Mouse (Mus musculus) brown adipose tissue, adult 24 weeks (tissue): ENCODE measurements around the gene Siglece. TPM values are rescaled to one million over a fixed set of nuclear protein-coding genes. Genes with fewer than 3 reads are reported as not detected.

ENCODE experiments used
- H3K27ac ChIP-seq: fragments of 200-500 bp; replicated peaks from 2 replicates; pipeline ENCODE4 v1.5.1; 2012; ENCODE audit warnings: low read depth, mild to moderate bottlenecking, low read length
- H3K4me1 ChIP-seq: fragments of 200-500 bp; 2 replicates; pipeline ENCODE4 v1.6.1; 2012; ENCODE audit warnings: low read length, mixed read lengths; ENCODE audit not compliant: control insufficient read depth, insufficient read depth, insufficient read length
- H3K4me3 ChIP-seq: fragments of 200-500 bp; 2 replicates; pipeline ENCODE4 v1.5.1; 2012; ENCODE audit warnings: low read depth, mild to moderate bottlenecking, low read length, moderate library complexity; ENCODE audit not compliant: insufficient read depth
- polyA plus RNA-seq: library from polyadenylated mRNA; stranded (reverse); fragments of >200 nt; gene quantifications from 2 replicates; pipeline ENCODE4 v1.2.4, GENCODE M21; 2012; ENCODE audit not compliant: missing spikeins, insufficient read depth, insufficient read length

The Siglece gene
- polyA plus RNA-seq, 1 experiment: 1.3 TPM

DNA sequence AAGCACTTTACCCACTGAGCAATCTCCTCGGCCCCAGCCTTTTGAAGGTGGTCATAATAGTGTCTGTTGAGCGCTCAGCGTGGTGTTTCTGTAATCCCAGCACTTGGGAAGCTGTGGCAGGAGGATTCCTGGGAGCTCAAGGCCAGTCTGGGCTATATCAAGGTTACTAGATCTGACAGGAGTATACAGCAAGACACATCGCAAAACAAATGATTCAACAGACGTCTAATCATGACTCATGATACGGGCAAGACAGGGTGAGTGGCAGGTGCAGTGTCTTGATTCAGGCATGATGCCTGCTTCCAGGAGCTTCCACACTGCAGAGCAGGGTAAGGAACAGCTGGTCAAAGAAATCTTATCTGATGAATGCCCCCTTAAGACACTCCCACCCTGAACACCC, 7.3 kb downstream of the Siglece start:
- H3K4me3 ChIP-seq: no peak overlapping the region
- no peaks in the 10 kb centered on the region for H3K4me1 ChIP-seq
- no peak overlapping the region for H3K27ac ChIP-seq

DNA sequence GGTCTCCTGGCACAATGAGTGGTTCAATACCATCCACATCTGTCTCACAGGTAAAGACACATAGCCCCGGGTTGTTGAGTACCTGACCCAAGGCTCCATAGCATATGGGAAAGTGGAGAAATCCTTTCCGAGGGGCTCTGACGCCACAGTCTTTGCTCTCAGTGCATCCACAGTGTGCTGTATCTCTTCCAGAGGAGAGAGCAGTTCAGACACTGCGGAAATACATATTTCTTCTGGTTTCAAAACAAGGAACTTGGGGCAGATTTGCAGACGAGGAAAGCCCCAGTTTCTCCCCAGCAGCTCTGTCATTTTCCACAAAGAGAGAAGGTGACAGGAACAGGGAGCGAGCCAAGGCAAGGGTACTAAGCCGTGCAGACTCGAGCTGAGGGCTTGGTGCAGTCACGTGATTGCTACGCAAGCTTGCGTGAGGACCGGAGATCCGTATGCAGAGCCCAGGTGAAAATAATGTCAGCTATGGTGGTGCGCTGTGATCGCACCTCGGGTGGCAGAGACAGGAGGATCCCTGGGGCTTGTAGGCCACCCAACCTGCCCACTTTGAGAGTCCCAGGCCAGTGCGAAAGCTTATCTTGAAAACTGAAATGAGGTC, 16.8 kb downstream of the Siglece start:
- H3K4me3 ChIP-seq: no peak overlapping the region
- H3K4me1 ChIP-seq: no peaks in the 10 kb centered on the region
- no peak overlapping the region; the same call in 1 of the 2 replicates for H3K27ac ChIP-seq

DNA sequence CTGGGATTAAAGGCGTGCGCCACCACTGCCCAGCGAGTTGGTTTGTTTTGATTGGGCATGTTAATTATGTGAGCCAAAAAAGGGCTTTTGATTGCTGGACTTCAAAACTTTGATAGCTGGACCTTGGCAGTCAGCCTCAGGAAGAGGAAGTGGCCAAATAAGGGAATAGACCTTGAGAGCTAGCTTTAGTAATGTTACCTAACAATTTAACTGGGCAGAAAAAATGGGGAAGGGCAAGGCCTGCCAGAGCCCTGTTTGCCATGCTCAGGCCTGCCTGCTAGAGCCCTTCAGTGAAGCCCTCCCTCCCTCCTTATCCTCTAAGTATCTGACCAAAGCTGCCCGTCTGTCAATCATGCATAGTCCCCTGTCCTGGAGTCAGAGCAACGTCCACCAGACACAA, 17.4 kb downstream of the Siglece start:
- H3K4me1 ChIP-seq: no peaks in the 10 kb centered on the region
- no peak overlapping the region for H3K4me3 ChIP-seq
- no peak overlapping the region; the same call in 1 of the 2 replicates for H3K27ac ChIP-seq

DNA sequence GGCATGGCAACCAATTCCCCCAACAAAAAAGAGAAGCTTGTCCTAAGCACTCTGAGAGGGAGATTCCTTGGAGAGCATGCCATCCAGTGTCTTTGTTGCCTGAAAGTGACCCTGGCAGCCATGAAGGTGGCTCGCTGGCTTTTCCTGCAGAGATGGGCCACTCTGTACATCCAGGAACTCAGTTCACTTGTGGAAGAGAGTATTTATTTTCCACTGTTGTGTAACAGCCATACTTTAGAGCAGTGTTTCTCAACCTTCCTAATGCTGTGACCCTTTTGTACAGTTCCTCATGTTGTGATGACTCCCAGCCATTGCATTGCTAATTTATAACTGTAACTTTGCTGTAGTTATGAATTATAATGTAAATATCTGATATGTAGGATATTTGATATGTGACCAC, 22.8 kb downstream of the Siglece start:
- Histone ChIP-seq H3K4me3 (no peak overlapping the region), H3K27ac (no peak overlapping the region), H3K4me1 (no peaks in the 10 kb centered on the region)

DNA sequence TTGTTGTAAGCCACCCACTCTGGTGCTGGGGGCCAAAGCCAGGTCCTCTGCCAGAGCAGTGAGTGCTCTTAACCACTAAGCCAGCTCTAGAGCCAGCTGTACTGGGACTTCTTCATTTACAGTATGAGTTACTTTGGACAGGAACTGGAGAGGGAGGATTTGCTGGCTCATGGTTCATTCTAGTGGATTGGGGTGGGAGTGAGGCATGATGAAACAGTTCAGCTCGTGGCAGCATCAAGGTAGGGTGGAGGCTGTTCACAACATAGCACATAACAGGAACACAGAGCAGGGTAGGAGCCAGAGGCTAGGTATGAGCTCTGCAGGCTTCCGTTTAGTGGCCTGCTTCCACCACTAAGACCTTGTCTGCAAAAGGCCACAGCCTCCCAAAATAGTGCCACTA, 23.8 kb downstream of the Siglece start:
- Histone ChIP-seq H3K27ac (no peak overlapping the region), H3K4me3 (no peak overlapping the region), H3K4me1 (no peaks in the 10 kb centered on the region)

DNA sequence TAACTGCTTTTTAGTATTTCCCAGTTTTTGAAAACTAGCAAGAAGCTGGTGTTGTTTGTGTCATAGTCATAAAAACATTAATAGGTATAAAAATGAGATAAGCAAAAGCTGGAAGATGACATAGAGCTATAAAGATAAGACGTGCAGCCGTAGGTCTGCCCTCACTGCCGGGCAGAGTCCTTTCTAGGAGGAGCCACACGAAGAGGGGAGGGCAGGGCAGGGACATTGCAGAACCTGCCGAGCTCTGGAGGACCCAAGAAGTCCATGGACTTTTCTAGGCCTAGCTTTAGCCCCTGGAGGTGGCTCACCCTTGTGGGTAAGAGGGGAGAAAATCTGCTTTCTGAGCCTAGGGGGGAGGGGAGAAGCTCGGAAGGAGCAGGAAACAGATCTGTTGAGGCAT, 25.5 kb downstream of the Siglece start, which contains the start of gene Ceacam18:
Gene Ceacam18 (plus strand): TSS at position 208 of the 400 bp plus-strand sequence.
- no peaks in the 10 kb centered on the region for H3K4me1 ChIP-seq
- no peak within 1 kb of the TSS for H3K4me3 ChIP-seq
- no peak within 1 kb of the TSS for H3K27ac ChIP-seq

DNA sequence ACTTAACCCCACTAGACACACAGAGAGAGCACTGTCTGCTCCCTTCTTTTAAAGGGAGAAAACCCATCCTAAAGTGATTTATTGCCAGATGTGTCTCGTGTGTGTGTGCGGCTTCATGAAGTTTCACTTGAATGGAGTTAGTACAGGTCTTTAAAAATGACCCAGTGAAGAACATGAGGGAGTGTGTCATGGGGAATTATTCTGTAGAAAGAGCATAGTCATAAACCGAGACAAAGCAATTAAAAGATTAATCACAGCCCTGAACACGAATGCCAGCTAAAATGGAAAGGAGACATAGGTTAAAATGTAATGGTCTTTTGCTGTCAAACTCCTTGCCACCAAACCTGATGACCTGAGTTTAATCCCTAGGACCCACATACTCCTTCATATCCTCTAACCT, 26.0 kb downstream of the Siglece start:
- no peak overlapping the region for H3K4me3 ChIP-seq
- H3K4me1 ChIP-seq: no peaks in the 10 kb centered on the region
- H3K27ac ChIP-seq: no peak overlapping the region

DNA sequence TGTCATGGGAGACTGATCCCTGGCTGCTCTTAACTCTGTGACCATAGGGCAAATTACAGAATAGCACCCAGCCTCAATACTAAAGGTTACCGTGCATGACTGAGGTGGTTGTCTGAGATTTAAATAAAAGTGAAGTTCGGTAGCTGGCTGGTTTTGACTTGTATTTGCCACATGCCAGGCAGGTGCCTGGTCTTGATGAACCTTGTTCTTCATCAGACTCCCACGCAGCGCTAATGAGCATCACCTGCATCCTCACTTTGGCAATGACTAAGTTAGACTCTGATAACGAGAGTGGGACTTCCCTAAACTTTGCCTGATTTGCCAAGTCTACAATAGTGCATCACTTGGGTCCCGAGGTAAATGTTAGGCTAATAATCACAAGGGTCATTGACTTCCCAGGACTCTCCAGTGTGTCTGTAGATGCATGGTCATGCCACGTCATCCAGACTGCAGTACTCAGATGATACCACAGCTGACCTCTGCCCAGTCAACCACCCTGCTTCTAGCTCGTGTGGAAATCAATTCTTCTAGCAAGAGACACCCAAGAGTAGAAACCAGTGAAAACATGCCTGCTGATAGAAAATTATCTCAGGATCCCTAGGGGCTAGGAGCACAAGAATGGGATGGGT, 34.1 kb downstream of the Siglece start:
- Histone ChIP-seq H3K27ac (no peak overlapping the region), H3K4me3 (no peak overlapping the region), H3K4me1 (no peaks in the 10 kb centered on the region)

DNA sequence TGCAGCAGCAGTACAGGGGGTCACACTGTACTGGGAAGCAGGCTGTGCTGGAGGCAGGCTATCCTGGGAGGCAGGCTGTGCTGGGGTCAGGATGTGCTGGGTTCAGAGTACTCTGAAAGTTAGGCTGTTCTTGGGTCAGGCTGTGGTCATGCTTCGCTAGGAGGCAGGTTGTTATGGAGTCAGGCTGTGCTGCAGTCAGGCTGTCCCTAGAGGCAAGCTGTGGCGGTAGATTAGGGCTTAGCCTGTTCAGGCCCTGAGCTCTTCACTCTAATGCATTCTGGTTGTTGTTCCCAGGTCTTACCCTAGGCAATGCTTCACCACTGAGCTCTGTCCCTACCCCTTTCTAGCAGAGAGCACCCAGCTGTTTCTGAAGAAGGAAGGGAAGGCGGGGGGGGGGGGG, 34.9 kb downstream of the Siglece start:
- Histone ChIP-seq H3K4me1 (no peaks in the 10 kb centered on the region), H3K4me3 (no peak overlapping the region), H3K27ac (no peak overlapping the region)

DNA sequence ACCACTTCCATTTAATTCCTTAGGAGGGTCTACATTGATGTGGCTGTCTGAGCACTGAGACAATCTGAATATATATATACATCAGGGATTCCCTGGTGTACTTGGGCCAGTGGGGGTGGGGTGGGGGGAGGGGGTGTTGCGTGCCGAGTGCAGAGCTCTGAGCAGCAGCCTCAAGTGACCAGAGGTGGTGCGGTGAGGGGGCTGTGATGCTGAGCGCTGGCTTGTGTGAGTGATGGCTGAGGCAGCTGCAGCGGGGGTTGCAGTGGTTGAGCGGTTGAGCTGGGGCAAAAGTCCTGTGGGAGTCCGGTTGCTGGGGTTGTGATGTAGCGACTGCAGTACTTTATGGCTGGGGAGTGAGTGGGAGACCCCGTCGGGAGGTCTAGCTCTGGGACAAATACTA, 36.1 kb downstream of the Siglece start:
- Histone ChIP-seq H3K4me3 (no peak overlapping the region), H3K4me1 (no peaks in the 10 kb centered on the region), H3K27ac (no peak overlapping the region)

DNA sequence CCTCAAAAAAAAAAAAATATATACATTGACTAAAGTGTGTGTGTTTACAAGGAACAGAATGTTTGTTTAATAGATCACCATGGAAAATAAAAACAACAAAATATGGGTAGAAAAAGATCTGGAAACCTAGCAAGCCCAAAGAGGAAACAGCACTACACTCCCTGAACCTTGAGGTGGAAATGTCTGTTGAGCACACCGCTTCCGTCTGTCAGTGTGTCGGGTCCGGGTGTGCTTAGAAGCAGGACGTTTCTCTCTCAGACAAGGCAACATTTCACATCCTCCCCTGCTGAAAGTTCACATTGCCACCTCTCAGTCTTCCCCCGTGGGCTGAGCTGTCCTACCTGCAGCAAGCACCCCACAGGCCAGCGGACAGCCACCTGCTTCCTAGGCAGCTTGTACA, 37.0 kb downstream of the Siglece start:
- H3K4me1 ChIP-seq: no peaks in the 10 kb centered on the region
- no peak overlapping the region for H3K4me3 ChIP-seq
- H3K27ac ChIP-seq: no peak overlapping the region

DNA sequence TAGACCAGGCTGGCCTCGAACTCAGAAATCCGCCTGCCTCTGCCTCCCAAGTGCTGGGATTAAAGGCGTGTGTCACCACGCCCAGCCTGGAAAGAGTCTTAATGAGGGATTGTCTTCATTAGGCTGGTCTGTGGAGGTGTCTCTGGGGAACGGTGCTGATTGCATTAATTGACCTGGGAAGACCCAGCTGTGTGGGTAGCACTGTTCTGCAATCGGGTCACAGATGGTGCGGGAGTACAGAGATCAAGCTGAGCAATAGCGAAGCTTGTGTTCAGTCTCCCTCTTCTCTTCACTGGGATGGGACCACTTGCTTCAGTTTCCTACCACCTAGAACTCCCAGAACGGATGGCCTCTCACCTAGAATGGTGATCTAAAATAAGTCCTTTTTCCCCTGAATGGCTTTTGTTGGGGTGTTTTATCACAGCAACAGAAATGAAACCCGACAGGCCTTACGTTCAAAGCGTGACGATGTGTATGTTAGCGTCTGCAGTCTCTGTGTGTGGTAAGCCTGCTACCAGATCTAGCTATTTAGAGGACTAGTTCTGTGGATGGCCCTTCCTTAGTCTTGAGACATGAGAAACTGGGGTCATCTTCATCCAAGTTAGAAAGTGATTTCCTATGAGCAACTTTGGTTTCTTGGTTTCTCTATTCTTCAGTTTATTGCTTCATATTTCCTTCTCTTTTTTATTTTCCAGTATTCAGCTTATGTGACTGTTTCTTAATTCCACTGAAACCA, 46.0 kb downstream of the Siglece start:
- Histone ChIP-seq H3K27ac (no peak overlapping the region), H3K4me1 (no peaks in the 10 kb centered on the region), H3K4me3 (no peak overlapping the region)

DNA sequence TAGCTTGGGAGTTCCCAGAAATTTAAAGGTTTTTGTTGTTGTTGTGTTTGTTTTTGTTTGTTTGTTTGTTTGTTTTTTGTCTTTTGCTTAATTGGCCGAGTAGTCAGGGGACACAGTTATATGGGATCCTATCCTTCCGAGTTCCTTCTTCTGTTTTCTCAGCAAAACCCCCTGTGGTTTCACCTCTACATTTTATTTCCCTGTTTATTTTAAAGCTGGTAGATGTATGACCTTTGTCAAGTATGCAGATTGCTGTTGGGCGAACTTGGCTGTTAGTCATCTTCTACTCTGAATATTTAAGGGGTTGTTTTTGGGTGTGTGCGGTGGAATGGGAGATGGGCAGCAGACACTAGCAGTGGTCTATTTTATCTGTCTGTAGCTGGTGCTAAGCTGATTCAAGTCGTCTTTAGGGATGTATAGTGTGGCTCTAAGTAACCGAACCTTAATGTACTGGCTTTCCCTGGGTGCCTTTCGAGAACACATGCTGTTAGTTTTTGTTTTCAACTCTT, 51.6 kb downstream of the Siglece start:
- Histone ChIP-seq H3K4me3 (no peak overlapping the region), H3K27ac (no peak overlapping the region), H3K4me1 (no peaks in the 10 kb centered on the region)

DNA sequence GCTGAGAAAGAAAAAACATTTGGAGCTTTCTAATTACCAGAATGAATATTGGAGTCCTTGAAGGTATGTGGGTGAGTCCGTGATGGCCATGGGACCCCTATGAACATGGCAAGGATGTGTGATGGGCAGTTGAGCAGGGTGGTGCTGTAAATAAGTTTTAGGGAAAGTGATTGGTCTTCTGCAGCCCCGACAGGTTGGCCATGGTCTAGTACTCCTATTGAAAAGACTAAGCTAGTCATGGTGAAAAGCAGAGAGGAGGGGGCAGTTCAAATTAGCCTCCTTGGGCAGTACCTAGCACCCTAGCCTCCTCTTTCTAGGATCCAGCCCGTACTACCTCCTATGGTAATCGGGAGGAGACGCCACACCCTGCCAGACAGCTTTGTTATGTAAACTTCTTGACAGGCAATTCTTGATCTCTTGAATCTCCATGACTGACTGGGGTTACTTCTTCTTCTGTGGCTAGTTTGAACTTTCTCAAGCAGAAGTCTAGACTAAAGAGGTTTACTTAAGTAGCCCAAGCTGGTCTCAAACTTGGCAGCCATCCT, 52.1 kb downstream of the Siglece start:
- no peaks in the 10 kb centered on the region for H3K4me1 ChIP-seq
- H3K27ac ChIP-seq: no peak overlapping the region
- H3K4me3 ChIP-seq: no peak overlapping the region

DNA sequence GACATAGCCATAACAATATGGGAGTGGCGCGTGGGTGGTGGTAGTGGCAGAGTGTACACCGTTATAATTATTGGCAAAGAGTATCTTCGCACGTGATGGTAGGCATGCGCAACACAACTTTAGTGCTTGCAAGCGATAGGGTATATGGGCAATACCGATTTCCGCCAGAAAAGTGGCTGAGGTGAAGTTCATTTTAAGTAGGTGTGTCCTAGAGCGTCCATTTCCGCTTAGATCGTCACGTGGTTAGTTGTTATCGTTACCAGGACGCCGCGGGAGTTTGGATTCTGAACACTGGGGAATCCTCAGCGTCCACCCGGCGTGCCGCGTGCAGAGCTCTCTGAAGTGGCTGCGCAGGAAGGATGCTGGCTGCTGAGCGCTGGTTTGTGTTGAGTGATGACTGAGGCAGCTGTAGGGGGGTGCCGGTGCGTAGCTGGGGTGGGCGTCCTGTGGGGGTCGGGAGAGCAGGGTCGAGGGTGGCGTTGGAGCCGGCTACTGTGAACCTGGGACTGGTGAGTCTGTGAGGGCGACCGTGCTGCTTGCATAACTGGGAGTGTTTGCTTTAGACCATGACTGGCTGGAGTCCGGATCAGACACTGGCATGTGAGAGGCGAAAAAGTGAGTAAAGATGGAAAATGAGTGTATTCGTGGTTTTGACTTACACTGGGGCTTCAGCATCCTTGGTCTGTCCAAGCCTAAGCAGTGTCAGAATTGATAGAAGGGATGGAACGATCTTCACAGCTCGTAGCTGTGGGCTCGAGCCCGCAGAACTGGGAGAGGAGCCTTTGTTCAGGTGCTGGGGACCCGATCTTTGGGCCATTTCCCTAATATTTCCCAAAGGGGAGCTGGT, 52.8 kb downstream of the Siglece start, which contains the start of gene Zfp819:
Gene Zfp819 (plus strand): TSS at position 274 of the 847 bp plus-strand sequence.
- no peak within 1 kb of the TSS for H3K27ac ChIP-seq
- no peaks in the 10 kb centered on the region for H3K4me1 ChIP-seq
- peak within 1 kb of the TSS; percentile 43 for H3K4me3 ChIP-seq
